Comparison of ENCODE assay signal across 8 mouse cellular contexts in genomic region chr5:90365141-90365951, GRCm38 (mm10). TPM values are rescaled to one million over a fixed set of nuclear protein-coding genes. Genes with fewer than 3 reads are reported as not detected.
DNase-seq lines count a peak whose midpoint lies in the region; ATAC-seq lines count a peak whose summit lies in the region.

No protein-coding gene starts in this region.

- no peaks in the 10 kb centered on the region for H3K27me3 ChIP-seq in limb, embryonic 13.5 days
- no peaks in the 10 kb centered on the region for H3K27me3 ChIP-seq in midbrain, embryonic 14.5 days (ENCODE audit: control insufficient read depth, insufficient read depth, low read length)

- H3K27ac ChIP-seq in limb, embryonic 13.5 days: peak overlapping the region; percentile 100
- peak overlapping the region; percentile 99 for H3K27ac ChIP-seq in midbrain, embryonic 14.5 days (replicated peaks; ENCODE audit: low read depth, low read length)

- peak; percentile 71 for DNase-seq in 3134 (ENCODE audit: extremely low read depth, insufficient read length, low spot score)
- peak; percentile 59 for DNase-seq in adrenal gland, adult 8-10 months
- peak; percentile 72 for DNase-seq in embryo, embryonic 9.5 days (ENCODE audit: extremely low spot score)
- DNase-seq in kidney, adult 18-20 months: peak; percentile 60
- peak; percentile 62 for DNase-seq in midbrain, embryonic 14.5 days
- DNase-seq in spleen, postnatal 10 days (ENCODE audit: low spot score in 2 of 2): peak; percentile 70 to 71

- no peaks in the 10 kb centered on the region for H3K36me3 ChIP-seq in limb, embryonic 13.5 days
- H3K36me3 ChIP-seq in midbrain, embryonic 14.5 days (ENCODE audit: control insufficient read depth, insufficient read depth, low read length): no peaks in the 10 kb centered on the region

- H3K4me2 ChIP-seq in limb, embryonic 13.5 days (replicated peaks): peak overlapping the region; percentile 77
- H3K4me2 ChIP-seq in midbrain, embryonic 14.5 days (ENCODE audit: low read length): peak overlapping the region; percentile 65

- peak; percentile 41 for ATAC-seq in granulocyte monocyte progenitor cell, adult 5-6 weeks (replicated peaks; ENCODE audit: poor library complexity, severe bottlenecking)
- peak; percentile 6 for ATAC-seq in limb, embryonic 13.5 days (ENCODE audit: low FRiP score, low read depth)
- ATAC-seq in midbrain, embryonic 14.5 days (ENCODE audit: low FRiP score, low TSS enrichment): peak; percentile 41

- peak overlapping the region; percentile 93 for H3K4me3 ChIP-seq in limb, embryonic 13.5 days
- peak overlapping the region; percentile 90 for H3K4me3 ChIP-seq in midbrain, embryonic 14.5 days (replicated peaks; ENCODE audit: low read depth, low read length)

- 0% methylated on average over 56 of the region's 61 CpGs for WGBS in limb, embryonic 13.5 days
- under 1% methylated on average over 57 of the region's 61 CpGs for WGBS in midbrain, embryonic 14.5 days

- H3K4me1 ChIP-seq in limb, embryonic 13.5 days: peaks cover 21% of the 10 kb centered on the region
- peaks cover 19% of the 10 kb centered on the region for H3K4me1 ChIP-seq in midbrain, embryonic 14.5 days (ENCODE audit: control insufficient read depth, insufficient read depth, low read length)

- H3K9me3 ChIP-seq in limb, embryonic 13.5 days: no peaks in the 10 kb centered on the region
- H3K9me3 ChIP-seq in midbrain, embryonic 14.5 days (ENCODE audit: control insufficient read depth, low read length): no peaks in the 10 kb centered on the region

- H3K9ac ChIP-seq in limb, embryonic 13.5 days: peak overlapping the region; percentile 98
- H3K9ac ChIP-seq in midbrain, embryonic 14.5 days (replicated peaks; ENCODE audit: low read length): peak overlapping the region; percentile 91

RNA-seq across cellular contexts. Expression of gene Ankrd17, which starts 1.0 kb away (rescaled TPM):
- 100 to 1,000 TPM in 2 of 4 experiments, 10 to 100 TPM in 2; 87.8 to 118 (median 94.8) TPM for total RNA-seq in adrenal gland, adult 8-10 months (2022)
- total RNA-seq in granulocyte monocyte progenitor cell, adult 5-6 weeks (2014; fragmentation: Nextera tagmentation): 86.9 and 98.0 TPM in 2 replicates
- 74.9 and 82.4 TPM in 2 replicates for total RNA-seq in granulocyte monocyte progenitor cell, adult 5-6 weeks (2017)
- polyA plus RNA-seq in limb, embryonic 13.5 days (2015; fragmentation: Nextera tagmentation; extraction: Ambion mirVana): 25.0 and 27.2 TPM in 2 replicates
- 34.8 and 39.2 TPM in 2 replicates for polyA plus RNA-seq in midbrain, embryonic 14.5 days (2014; fragmentation: Nextera tagmentation; extraction: Ambion mirVana)

RNA-seq across cellular contexts. Expression of gene Gm9958, which starts 1.7 kb away (rescaled TPM):
- 1 to 10 TPM; 3.5 to 4.9 (median 3.9) TPM for total RNA-seq in adrenal gland, adult 8-10 months (2022)
- 0.56 and 2.3 TPM in 2 replicates for total RNA-seq in granulocyte monocyte progenitor cell, adult 5-6 weeks (2014; fragmentation: Nextera tagmentation)
- total RNA-seq in granulocyte monocyte progenitor cell, adult 5-6 weeks (2017): 1.5 and 1.9 TPM in 2 replicates
- polyA plus RNA-seq in limb, embryonic 13.5 days (2015; fragmentation: Nextera tagmentation; extraction: Ambion mirVana): 7.1 and 7.8 TPM in 2 replicates
- polyA plus RNA-seq in midbrain, embryonic 14.5 days (2014; fragmentation: Nextera tagmentation; extraction: Ambion mirVana): 4.9 and 5.3 TPM in 2 replicates

Comparison
In these comparisons a context has a peak if more than half of its experiments do, and no peak if none do; other contexts are left out.
1. Peak in every context shown above with its lines: DNase-seq, ATAC-seq, H3K4me3 ChIP-seq and H3K27ac ChIP-seq.